Mouse (Mus musculus): ENCODE data around the gene Cdk17.

GRCm38 (mm10) chr10:93255294-93255693, 94.6 kb downstream of the Cdk17 start:
- TF ChIP-seq CTCF (IDR thresholded peaks at IDR 0.05; ENCODE audit: extremely low read depth, insufficient read length, insufficient replicate concordance, low read depth, low read length) (no peak), POLR2A (IDR thresholded peaks at IDR 0.05; ENCODE audit: low read depth, low read length) (no peak)

Measured in small intestine, adult 2 months (tissue).